Mouse (Mus musculus) kidney, postnatal 36 days (tissue): ENCODE measurements around the gene Dnttip1.
"Not testable (repeated sequence)": the region's sequence is repeated elsewhere in the genome, so short reads cannot be mapped to it uniquely, and the experiment has no call there.

Experiments used
- DNase-seq, 2 experiments: peaks; one replicate each; pipeline ENCODE4 v3.0.0; 2021 to 2022; ENCODE audit warnings: mixed read lengths in 2 of 2

The Dnttip1 gene

DNA sequence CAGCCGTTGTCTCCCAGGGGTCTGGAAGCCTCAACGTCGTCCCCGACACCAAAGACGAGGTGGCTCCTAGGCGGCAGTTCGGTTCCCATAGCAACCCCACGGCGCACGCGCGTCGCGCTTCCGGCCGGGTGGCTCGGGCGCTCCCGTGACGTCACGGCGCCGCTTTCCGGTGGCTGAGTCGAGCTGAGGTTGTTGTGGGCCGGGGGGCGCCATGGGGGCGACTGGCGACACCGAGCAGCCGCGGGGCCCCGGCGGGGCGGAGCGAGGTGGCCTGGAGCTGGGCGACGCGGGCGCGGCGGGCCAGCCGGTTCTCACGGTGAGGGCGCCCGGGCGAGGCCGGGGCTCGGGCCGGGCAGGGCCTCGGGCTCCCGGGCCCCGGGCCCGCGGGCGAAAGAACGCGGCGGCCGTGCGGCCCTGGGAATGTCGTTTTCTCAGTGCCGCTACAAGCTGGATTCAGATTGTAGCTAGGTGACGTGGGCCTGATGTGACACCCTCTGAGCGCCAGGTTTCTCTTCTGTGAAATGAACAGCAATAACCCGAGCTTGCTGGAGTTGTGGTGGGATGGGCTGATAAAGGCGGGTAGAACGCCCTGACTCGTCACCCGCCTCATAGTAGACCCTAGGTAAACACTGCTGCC is at the start of gene Dnttip1, which contains the start of gene Wfdc3:
Gene Dnttip1, plus strand, starts transcription at position 141 of the 637 bp plus-strand sequence.
Gene Wfdc3, minus strand, starts transcription at position 89 of the 637 bp plus-strand sequence.
- peak; percentile 94 to 98 for DNase-seq

DNA sequence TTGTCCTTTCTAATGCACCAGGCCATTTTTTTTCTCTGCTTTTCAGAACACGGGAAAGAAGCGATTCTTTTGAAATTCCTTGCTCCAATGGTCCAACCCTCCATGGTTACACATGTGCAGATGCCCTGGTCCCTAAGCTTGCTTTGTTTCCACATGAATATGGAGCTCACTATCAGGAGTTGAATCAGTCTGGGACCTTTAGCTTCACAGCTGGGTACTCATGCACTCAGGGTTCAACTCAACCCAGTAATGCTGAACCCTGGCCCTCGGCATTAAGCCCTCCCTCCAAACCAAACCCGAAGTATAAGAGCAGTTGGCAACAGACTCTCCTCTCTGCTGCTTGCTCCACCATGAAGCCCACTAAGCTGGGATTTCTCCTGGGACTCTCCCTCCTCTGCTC is 47.6 kb upstream of the Dnttip1 start, which contains the start of gene Spint4:
Gene Spint4, plus strand, starts transcription at position 301 of the 400 bp plus-strand sequence.
- DNase-seq = no peak

DNA sequence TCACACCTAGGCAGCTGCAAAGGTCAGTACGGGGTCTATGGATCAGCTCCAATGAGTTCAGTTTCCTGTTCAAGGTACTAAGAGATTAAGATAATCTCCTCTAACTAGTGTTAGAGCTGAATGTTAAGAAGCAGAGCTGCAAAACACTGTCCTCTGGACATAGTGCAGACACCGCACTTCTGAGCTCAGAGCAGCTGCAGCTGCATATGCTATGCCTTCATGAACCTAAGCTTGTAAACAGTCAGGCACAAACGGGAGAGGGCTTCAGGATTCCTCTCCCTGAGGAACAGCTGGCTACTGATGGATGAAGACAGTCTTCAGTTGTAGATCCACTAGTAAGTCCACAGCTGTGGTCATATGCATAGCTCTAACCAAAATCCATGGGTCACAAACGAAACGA is 44.8 kb upstream of the Dnttip1 start:
- DNase-seq = no peak

DNA sequence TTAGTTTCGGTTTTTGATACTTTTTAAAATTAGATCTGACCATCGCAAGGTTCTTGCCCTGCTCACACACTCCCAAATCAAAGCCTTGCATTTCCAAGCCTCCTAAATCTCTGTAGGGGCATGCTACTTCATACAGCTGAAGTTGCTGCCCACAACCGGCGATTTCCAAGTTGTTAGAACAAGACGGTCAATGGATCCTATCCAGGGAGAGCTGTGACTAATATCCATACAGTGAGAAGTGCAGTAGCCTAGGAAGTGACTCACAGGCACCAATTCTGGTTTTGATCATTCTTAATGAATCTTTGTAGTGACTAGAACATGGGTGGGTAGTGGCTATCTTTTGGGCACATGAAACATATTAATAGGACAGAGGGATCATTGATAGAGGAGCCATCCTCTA is 44.0 kb upstream of the Dnttip1 start:
- no peak for DNase-seq

DNA sequence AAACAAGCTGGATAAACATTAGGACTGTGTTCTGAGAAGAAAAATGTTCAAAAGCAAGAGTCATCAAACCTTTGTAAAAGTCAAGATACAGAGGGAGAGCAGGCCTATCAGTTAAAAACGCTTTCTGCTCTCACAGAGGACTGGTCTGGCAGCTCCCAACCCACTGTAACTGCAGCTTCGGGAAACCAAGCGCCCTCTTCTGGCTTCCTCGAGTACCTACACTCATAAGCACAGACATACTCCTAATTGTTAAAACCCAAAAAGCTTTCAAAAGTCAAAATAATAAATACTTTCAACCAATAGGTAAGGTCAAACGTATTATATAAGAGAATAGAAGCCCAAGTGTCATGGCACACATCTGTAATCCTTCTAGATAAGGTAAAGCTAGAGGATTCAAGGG is 41.5 kb upstream of the Dnttip1 start:
- DNase-seq = no peak

DNA sequence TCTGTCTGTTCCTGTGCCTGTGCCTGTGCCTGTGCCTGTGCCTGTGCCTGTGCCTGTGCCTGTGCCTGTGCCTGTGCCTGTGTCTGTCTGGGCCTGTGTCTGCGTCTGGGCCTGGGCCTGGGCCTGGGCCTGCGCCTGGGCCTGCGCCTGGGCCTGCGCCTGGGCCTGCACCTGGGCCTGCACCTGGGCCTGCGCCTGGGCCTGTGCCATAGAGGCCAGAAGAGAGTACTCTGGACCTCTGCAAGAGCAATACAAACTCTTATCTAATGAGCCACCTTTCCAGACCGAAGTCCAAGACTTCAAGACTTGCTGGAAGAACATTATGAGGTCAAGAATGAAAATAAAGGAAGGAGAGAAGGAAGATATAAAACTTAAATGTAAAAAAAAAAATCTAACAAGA is 40.5 kb upstream of the Dnttip1 start:
- no peak for DNase-seq

DNA sequence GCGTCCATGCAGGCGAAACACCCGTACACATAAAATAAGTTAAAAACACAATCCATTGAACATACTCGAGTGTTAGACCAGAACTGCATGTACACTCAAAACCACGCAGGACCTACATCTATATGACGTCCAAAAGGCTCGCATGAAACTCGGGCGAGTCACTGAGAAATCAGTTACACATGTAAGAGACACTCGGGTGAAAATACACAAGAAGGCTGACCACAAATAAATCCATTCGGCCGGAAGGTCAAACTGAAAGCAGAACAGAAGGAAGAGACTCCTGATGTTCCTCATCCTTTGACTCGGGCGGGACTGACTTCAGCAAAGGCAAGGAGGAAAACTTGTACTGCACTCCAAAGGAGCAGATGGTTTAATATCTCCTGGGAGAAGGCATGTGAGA is 39.8 kb upstream of the Dnttip1 start:
- DNase-seq = no peak

DNA sequence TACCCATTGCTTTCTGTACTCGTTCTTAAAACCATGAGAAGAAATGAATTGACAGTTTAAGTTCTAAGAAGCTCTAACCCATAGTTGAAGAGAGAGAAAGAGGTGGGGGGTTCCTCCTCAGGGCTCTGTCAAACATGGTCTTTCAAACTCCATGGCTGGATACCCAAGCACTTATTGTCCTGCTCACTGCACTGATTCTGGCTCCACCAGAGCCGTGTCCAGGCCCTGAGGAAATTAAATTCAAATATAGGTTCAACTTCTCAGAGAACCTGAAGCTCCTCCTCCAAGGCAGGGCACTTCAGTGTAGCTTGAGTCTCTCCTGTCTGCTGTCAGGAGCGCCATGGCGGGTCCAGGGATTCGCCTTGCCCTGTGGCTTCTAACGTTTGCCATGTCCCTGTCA is 30.8 kb upstream of the Dnttip1 start, which contains the start of gene Spint5:
Gene Spint5, plus strand, starts transcription at position 301 of the 400 bp plus-strand sequence.
- DNase-seq = no peak

DNA sequence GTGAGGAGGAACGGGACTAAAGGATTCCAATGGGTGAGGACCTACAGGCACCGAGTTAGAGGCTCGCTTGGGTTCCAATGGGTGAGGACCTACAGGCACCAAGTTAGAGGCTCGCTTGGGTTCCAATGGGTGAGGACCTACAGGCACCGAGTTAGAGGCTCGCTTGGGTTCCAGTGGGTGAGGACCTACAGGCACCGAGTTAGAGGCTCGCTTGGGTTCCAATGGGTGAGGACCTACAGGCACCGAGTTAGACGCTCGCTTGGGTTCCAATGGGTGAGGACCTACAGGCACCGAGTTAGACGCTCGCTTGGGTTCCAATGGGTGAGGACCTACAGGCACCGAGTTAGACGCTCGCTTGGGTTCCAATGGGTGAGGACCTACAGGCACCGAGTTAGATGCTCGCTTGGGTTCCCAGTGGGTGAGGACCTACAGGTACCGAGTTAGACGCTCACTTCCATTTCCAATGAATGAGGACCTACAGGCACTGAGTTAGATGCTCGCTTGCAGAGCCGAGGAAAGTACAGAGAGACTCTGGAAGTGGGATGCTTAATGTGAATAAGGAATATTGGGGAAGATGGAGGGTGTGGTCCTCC is 29.5 kb upstream of the Dnttip1 start:
- not testable (repeated sequence) for DNase-seq

DNA sequence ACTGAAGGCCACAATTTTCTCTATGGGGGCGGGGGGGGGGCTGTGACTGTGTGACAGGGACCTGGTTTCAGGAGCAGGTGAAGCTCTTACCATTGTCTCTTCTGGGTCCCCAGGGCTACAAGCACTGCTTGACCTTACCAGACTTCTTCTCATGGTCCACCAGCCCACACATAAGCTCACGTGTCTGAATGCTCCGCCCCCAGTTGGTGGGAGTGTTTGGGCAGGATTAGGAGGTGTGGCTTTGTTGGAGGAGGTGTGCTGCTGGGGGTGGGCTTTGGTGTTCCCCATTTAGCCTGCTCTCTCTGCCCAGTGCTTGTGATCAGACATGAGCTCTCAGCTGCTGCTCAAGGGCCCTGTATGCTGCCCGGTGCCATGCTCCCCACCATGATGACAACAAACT is 22.5 kb upstream of the Dnttip1 start:
- DNase-seq = no peak

DNA sequence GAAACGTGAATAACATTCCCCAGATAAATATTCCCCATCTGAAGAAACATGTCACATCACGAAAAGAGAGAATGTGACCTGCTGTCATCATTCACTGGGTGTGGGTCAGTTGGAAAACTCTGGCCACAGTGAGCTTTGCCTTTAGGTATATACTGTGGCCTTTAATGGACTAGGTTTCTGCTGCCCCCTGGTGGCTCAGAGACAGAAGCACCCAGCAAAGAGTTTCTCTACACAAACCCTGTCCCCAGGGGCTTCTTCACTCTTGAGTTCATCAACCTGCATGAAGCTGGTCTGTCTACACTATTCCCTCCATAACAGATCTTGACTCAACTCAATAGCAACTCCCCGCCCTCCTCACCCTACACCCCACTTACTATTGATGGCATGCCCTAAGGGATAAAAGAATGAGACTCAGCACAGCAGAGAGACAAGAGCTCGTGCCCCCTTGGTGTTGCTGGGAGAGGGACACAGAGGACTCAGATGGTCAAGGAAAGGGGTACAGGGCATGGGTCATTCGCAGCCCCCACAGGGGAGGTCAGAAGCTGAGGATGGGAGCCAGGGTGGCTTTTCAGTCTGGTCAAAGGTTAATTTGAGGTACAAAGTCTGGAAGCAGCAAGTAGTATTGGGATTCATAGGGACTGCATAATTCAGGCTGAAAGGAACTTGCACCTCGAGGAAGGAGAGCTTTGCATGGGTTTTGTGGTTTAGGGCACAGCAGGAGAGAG is 19.7 kb upstream of the Dnttip1 start:
- DNase-seq = peak; percentile 72 to 89

DNA sequence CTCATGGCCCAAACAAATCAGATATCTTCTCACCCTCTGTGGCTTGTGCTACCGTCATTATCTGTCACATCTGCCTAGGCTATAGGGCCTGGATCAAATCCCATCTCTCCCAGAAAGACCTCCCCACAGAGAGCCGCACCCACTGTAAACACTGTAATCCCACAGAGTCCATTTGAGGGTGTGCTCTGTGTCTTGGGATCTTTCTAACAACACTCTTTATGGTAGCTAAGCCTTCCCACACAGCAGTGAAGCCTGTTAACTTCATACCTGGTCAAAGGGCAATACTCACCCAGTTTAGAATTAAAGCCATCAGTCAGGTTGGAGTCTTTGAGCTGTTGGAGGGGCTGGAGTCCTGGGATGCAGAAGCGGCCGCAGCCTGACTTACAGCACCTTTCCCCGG is 14.1 kb upstream of the Dnttip1 start:
- no peak for DNase-seq

DNA sequence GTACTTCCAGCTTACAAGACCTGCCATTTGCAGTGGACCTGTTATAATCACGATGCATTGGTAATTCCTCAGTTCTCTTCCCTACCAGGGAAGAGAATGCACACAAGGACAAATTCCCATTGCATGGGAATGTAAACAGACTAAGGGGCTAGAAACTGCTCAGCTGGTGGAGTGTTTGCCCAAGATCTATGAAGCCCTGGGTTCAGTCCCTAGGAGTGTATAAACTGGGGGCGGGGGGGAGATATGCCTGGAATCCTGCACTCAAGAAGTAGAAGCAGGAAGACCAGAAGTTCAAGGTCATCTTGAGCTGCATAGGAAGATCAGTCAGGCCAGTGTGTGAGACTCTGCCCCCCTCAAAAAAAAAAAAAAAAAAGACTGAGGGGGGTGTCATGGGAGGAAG is 12.5 kb upstream of the Dnttip1 start:
- DNase-seq = no peak

DNA sequence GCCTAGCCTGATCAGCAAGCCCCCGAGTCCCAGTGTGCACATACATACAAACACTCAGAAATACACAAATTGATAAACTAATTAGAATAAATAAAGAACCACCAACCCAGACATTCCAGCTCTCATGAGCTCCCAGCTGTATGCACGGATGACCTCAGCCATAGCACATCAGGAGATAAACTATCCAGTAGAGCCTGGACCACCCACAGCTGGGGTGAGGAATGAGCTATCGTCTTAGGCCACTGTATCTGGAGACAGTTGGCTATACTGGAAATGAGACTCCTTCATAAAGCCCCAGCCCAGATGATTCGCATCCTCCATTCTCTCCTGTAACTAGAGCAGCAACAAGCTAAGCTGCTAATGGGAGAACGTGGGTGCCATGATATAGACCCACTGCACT is 10.9 kb upstream of the Dnttip1 start:
- DNase-seq = no peak

DNA sequence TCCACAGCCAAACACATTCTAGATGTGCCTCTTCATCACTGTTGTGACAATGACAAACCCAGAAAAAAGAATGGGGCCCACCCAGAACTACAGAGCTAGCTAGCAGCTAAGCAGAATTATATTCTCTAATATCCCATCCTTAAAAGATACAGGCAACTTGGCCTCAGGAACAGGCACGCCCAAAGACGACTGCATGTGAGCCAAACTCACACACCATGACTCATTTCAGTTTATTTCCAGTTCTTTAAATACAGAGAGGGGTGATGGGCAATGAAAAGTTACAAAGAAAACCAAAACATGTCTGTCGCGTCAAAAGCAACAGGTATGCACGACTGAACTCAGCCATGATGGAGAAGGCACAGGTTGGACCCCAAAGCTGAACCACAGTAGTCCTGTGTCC is 10.3 kb upstream of the Dnttip1 start:
- no peak for DNase-seq

DNA sequence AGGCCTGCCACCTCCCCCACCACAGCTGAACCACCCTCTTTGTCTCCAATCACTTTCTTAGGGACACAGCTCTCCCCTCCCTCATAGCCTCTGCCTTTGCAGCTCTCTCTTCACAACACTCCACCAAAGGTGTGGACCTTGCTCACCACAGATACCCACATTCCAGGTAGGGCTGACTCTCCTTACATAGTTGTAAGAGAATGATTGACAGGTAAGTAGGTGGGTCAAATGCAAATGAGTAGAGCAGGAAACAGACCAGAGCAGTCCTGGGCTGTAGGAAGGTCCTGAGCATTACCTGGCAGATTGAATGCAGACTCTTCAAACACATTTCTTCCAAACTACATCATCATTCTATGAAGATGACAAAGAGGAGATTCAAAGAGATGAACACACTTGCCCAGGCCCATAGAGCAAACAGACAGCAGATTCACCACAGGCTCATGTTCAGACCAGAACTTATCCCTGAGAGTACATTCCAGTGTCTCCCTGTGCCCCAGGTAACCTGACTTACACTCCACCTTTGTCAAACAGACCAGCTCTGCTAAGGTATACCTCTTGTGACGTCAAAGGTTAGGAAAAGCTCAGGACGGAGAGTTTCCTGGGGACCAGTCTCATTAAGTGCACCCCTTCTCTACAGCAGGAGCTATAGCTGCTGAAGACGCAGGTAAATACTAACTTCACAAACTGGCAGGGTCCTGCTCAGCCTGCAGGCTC is 8.2 kb upstream of the Dnttip1 start:
- peak in 1 of 2 experiments; percentile 25 for DNase-seq

DNA sequence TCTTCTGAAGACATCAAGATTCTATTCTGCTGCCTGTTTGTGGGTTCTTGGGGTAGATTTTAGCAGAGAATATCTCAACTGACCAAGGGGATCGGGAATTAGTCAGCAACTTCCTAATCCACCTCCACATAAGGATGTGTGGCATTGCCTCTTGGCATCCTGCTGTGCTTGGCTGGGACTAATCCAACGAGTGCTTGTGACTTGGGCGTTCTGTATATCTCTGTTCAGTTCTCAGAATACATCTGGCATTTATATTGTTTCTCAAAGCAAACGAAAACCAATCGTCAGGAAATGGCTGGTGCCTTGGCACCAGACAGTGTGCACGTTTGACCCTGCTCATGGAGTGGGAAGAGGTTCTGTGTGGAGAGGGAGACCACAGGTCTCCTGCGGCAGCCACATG is 5.9 kb upstream of the Dnttip1 start:
- no peak for DNase-seq

DNA sequence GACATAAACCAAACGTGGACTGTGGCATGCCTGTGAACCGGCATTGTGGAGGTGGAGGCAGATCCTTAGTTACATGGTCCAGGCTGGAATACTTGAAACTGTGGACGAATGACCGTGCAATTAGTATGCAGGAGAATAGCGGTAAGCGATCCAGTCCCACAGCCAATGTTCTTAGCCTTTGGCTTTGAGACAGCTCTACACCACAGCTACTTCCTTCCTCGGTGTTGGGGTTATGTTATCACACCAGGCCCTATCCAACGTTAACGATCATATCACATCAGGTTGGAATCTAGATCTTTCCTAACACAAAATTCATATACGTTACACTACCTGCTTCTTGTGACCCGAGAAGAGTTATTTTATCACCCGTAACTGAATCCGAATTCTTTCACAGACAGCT is 796 bp upstream of the Dnttip1 start:
- no peak for DNase-seq

DNA sequence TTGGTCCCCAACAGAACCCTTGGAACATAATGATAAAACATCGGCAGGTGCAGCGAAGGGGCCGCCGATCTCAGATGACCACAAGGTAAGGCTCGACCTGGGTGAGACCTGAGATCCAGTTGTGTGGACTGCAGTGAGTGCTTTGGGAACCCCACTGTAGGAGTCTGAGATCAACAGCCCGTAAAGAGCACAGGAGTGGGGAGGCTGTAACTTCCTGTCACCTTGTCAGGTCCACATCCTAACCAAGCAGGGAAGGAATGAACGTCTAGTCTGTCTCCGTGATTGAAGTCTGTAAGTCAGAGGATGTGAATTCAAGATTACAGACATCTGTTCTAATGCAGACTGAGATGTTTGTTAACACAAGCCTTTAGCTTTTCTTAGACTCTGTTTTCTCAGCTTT is 910 bp downstream of the Dnttip1 start:
- DNase-seq = no peak

DNA sequence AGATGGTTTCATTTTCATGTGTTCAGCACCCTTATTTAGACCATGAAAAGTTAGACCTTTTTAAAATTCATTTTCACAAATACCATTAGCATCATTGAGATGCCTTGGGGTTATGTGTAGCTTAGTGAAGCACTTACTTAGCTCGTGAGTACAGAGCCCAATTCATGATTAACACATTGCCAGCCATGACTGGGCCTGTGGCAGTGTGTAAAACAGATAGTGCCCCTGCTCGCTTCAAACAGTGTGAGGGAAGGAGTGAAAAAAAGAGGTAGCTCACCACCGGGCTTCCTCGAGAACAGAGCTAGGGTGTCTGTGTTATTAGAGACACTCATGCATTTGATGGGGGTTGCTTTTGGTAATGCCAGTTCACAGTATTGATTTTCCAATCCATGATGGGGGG is 2.4 kb downstream of the Dnttip1 start:
- DNase-seq = no peak

DNA sequence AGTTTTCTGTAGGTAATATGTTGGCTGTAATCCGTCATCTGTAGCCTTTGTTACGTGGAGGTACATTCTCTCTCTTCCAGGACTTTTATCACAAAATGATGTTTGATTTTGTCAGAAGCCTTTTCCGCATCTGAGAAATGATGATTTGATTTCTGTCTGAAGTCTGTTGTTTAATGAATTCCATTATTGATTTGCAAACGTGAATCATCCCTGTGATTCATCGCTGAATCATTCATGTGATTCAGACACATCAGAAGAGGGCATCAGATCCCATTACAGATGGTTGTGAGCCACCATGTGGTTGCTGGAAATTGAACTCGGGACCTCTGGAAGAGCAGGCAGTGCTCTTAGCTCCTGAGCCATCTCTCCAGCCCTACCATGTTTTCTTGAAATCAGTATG is 3.2 kb downstream of the Dnttip1 start:
- no peak for DNase-seq

DNA sequence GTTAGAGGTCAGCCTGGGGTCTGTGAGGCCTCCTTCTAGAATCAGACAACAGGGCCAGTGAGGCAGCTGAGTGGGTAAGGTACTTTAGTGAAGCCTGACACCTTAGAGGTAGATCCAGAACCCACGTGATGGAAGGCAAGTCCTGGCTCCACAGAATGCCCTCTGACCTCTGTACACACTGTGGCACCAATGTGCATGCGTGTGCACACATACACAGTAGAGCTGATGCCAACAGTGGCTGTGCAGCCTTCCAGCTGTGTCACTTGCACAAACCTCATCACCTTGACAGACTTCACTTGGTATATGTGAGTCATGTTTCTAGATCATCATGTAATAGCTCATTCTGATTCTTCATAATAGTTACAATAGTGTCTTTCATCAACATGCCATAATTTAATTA is 6.7 kb downstream of the Dnttip1 start:
- no peak for DNase-seq

DNA sequence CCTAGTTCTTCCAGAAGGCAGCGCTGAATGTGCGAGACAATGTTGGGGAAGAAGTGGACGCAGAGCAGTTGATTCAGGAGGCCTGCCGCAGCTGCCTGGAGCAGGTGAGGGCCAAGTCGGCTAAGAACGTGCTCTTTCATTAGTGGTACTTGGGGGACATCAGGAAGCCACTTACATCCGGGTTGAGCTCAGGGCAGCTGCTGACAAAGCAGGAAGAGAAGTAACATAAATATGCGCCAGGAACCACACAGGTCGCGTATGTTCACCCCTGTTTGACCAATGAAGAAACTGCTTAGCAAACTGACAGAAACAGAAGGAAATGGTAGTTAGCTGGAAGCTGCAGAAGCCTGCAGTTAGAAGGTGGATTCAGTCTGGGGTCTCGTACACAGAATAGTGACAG is 8.3 kb downstream of the Dnttip1 start:
- no peak for DNase-seq
